Mouse (Mus musculus) myocyte (in vitro differentiated cells): Measurements from ENCODE around the gene BC005624. TPM values are rescaled to one million over a fixed set of nuclear protein-coding genes. Genes with fewer than 3 reads are reported as not detected.

Experiments
- H3K27me3 ChIP-seq: one replicate; pipeline ENCODE4 v1.6.1; 2011; ENCODE audit not compliant: control insufficient read depth, insufficient read depth, insufficient read length
- H3K36me3 ChIP-seq: one replicate; pipeline ENCODE4 v1.6.1; 2011; ENCODE audit not compliant: control insufficient read depth, insufficient read depth
- H3K4me2 ChIP-seq: one replicate; pipeline ENCODE4 v1.6.1; 2011; ENCODE audit warnings: low read depth, control low read depth
- H3K4me3 ChIP-seq: one replicate; pipeline ENCODE4 v1.5.1; 2011; ENCODE audit warnings: mild to moderate bottlenecking, control low read depth, moderate library complexity
- H3K79me2 ChIP-seq: one replicate; pipeline ENCODE4 v1.6.1; 2011; ENCODE audit not compliant: control insufficient read depth, insufficient read depth
- H3ac ChIP-seq: one replicate; pipeline ENCODE4 v1.6.1; 2011; ENCODE audit not compliant: control insufficient read depth, insufficient read length
- CEBPB ChIP-seq: IDR thresholded peaks from 2 replicates; pipeline ENCODE4 v1.6.1; 2011; ENCODE audit warnings: mild to moderate bottlenecking, moderate library complexity; ENCODE audit not compliant: poor library complexity, insufficient read depth, severe bottlenecking
- E2F4 ChIP-seq: IDR thresholded peaks from one replicate; pipeline ENCODE4 v1.6.1; 2011; ENCODE audit warnings: mild to moderate bottlenecking, control low read depth, moderate library complexity; ENCODE audit not compliant: insufficient read depth
- MAX ChIP-seq: IDR thresholded peaks from one replicate; pipeline ENCODE4 v1.6.1; 2011; ENCODE audit warnings: low read depth, mild to moderate bottlenecking, control low read depth
- MYOD1 ChIP-seq, 3 experiments: IDR thresholded peaks; one replicate each; pipeline ENCODE4 v1.6.1; 2011; ENCODE audit warnings: control low read depth in 2 of 3, low read depth in 2 of 3, mild to moderate bottlenecking in 2 of 3, moderate library complexity in 1 of 3; ENCODE audit not compliant: insufficient read length in 2 of 3, control insufficient read depth in 1 of 3
- MYOG ChIP-seq, 3 experiments: IDR thresholded peaks; one replicate each; pipeline ENCODE4 v1.6.1; 2011; ENCODE audit warnings: control low read depth in 2 of 3, low read depth in 2 of 3, mild to moderate bottlenecking in 2 of 3; ENCODE audit not compliant: insufficient read length in 2 of 3, control insufficient read depth in 1 of 3, insufficient read depth in 1 of 3
- POLR2A ChIP-seq: IDR thresholded peaks from one replicate; pipeline ENCODE4 v1.6.1; 2011; ENCODE audit warnings: low read depth, mild to moderate bottlenecking, control low read depth, moderate library complexity; ENCODE audit not compliant: insufficient read length
- POLR2AphosphoS2 ChIP-seq: IDR thresholded peaks from one replicate; pipeline ENCODE4 v1.6.1; 2011; ENCODE audit warnings: low read depth, control low read depth; ENCODE audit not compliant: insufficient read length
- REST ChIP-seq: IDR thresholded peaks from one replicate; pipeline ENCODE4 v1.6.1; 2011; ENCODE audit warnings: mild to moderate bottlenecking, control low read depth, moderate library complexity; ENCODE audit not compliant: insufficient read depth, insufficient read length
- SRF ChIP-seq: IDR thresholded peaks from one replicate; pipeline ENCODE4 v1.6.1; 2011; ENCODE audit warnings: low read depth; ENCODE audit not compliant: control insufficient read depth, insufficient read length
- TCF12 ChIP-seq: IDR thresholded peaks from one replicate; pipeline ENCODE4 v1.6.1; 2011; ENCODE audit warnings: mild to moderate bottlenecking, control low read depth; ENCODE audit not compliant: poor library complexity, insufficient read depth, severe bottlenecking
- TCF3 ChIP-seq: IDR thresholded peaks from one replicate; pipeline ENCODE4 v1.6.1; 2011; ENCODE audit warnings: low read depth, control low read depth; ENCODE audit not compliant: insufficient read length
- USF1 ChIP-seq: IDR thresholded peaks from one replicate; pipeline ENCODE4 v1.6.1; 2011; ENCODE audit warnings: low read depth, mild to moderate bottlenecking, control low read depth, moderate library complexity
- polyA plus RNA-seq: library from polyadenylated mRNA; unstranded; fragments of >200 nt; fragmentation: generic; extraction: Trizol; gene quantifications from one replicate; pipeline ENCODE4 v1.2.1, GENCODE M21; 2012; ENCODE audit warnings: missing spikeins

The BC005624 gene
- polyA plus RNA-seq, 1 experiment = 27.9 TPM

GRCm38 (mm10) chr2:30965627-30966026 lies 16.4 kb downstream of the BC005624 start:
- Histone ChIP-seq H3K4me2 (no peak overlapping the region), H3K79me2 (peaks cover 17% of the 10 kb centered on the region), H3K4me3 (no peak overlapping the region), H3ac (no peak overlapping the region), H3K27me3 (no peaks in the 10 kb centered on the region), H3K36me3 (peaks cover 18% of the 10 kb centered on the region)
- TF ChIP-seq TCF3 = no peak
- TF ChIP-seq TCF12 = no peak
- no peak for TF ChIP-seq POLR2A
- TF ChIP-seq MYOD1 (IDR thresholded peaks at IDR 0.05; ENCODE audit: control insufficient read depth in 1 of 3, insufficient read length in 2 of 3, low read depth in 2 of 3) = no peak
- TF ChIP-seq POLR2AphosphoS2 = no peak
- no peak for TF ChIP-seq CEBPB
- TF ChIP-seq USF1 = no peak
- TF ChIP-seq MAX = no peak
- no peak for TF ChIP-seq SRF

- no peak overlapping the region for H3K4me3 ChIP-seq
Measured at GRCm38 (mm10) chr2:30962570-30963254, 19.3 kb downstream of the BC005624 start.

GRCm38 (mm10) chr2:30959856-30960255 lies 22.1 kb downstream of the BC005624 start:
- Histone ChIP-seq H3K27me3 (no peaks in the 10 kb centered on the region), H3ac (no peak overlapping the region), H3K4me3 (no peak overlapping the region), H3K4me2 (no peak overlapping the region), H3K79me2 (peaks cover 5% of the 10 kb centered on the region), H3K36me3 (peaks cover 34% of the 10 kb centered on the region)
- TF ChIP-seq MYOG (IDR thresholded peaks at IDR 0.05; ENCODE audit: control insufficient read depth in 1 of 3, insufficient read depth in 1 of 3, insufficient read length in 2 of 3, low read depth in 2 of 3) = no peak
- no peak for TF ChIP-seq MYOD1 (IDR thresholded peaks at IDR 0.05; ENCODE audit: control insufficient read depth in 1 of 3, insufficient read length in 2 of 3, low read depth in 2 of 3)
- no peak for TF ChIP-seq TCF12
- TF ChIP-seq REST = no peak
- TF ChIP-seq POLR2AphosphoS2 = no peak
- TF ChIP-seq TCF3 = no peak
- no peak for TF ChIP-seq CEBPB
- no peak for TF ChIP-seq MAX
- no peak for TF ChIP-seq POLR2A
- no peak for TF ChIP-seq SRF
- no peak for TF ChIP-seq USF1
- no peak for TF ChIP-seq E2F4

More at GRCm38 (mm10) chr2:30962570-30963254, 19.3 kb downstream of the BC005624 start:
- Histone ChIP-seq H3ac (no peak overlapping the region), H3K36me3 (peaks cover 31% of the 10 kb centered on the region), H3K4me2 (no peak overlapping the region), H3K27me3 (no peaks in the 10 kb centered on the region), H3K79me2 (peaks cover 17% of the 10 kb centered on the region)
- no peak for TF ChIP-seq E2F4
- no peak for TF ChIP-seq SRF
- peak in 1 of 3 experiments; percentile 41 for TF ChIP-seq MYOD1 (IDR thresholded peaks at IDR 0.05; ENCODE audit: control insufficient read depth in 1 of 3, insufficient read length in 2 of 3, low read depth in 2 of 3)
- no peak for TF ChIP-seq USF1

GRCm38 (mm10) chr2:30958726-30959125 lies 23.3 kb downstream of the BC005624 start:
- H3K4me2 ChIP-seq = no peak overlapping the region
- H3K4me3 ChIP-seq = no peak overlapping the region
- no peaks in the 10 kb centered on the region for H3K27me3 ChIP-seq
- peaks cover 27% of the 10 kb centered on the region for H3K36me3 ChIP-seq
- H3K79me2 ChIP-seq = peaks cover 17% of the 10 kb centered on the region
- TF ChIP-seq E2F4 = no peak
- no peak for TF ChIP-seq MAX
- TF ChIP-seq USF1 = no peak
- TF ChIP-seq TCF12 = no peak
- TF ChIP-seq MYOD1 (IDR thresholded peaks at IDR 0.05; ENCODE audit: control insufficient read depth in 1 of 3, insufficient read length in 2 of 3, low read depth in 2 of 3) = no peak
- no peak for TF ChIP-seq SRF
- TF ChIP-seq MYOG (IDR thresholded peaks at IDR 0.05; ENCODE audit: control insufficient read depth in 1 of 3, insufficient read depth in 1 of 3, insufficient read length in 2 of 3, low read depth in 2 of 3) = no peak
- H3ac ChIP-seq = no peak overlapping the region

- Histone ChIP-seq H3K4me2 (no peak overlapping the region), H3K36me3 (peaks cover 21% of the 10 kb centered on the region), H3K27me3 (no peaks in the 10 kb centered on the region), H3K79me2 (peaks cover 23% of the 10 kb centered on the region), H3K4me3 (no peak overlapping the region), H3ac (no peak overlapping the region)
- TF ChIP-seq CEBPB = no peak
- no peak for TF ChIP-seq TCF12
Measured at GRCm38 (mm10) chr2:30957511-30957910, 24.5 kb downstream of the BC005624 start.
